Mouse (Mus musculus) limb, embryonic 13.5 days (tissue): ENCODE data around the gene Tspoap1. TPM values are rescaled to one million over a fixed set of nuclear protein-coding genes. Genes with fewer than 3 reads are reported as not detected.

ENCODE experiments used
- ATAC-seq: fragments of 200-750 bp; cut with Nextera tagmentation; 2 replicates; pipeline ENCODE4 v1.8.0; 2017; ENCODE audit warnings: low read depth, moderate number of reproducible peaks, moderate TSS enrichment; ENCODE audit not compliant: low FRiP score
- H3K27ac ChIP-seq: fragments of 300-500 bp; sonication (generic); 2 replicates; pipeline ENCODE4 v1.5.1; 2015; ENCODE audit warnings: inconsistent platforms, mild to moderate bottlenecking, moderate library complexity
- H3K27me3 ChIP-seq: fragments of 300-500 bp; sonication (generic); 2 replicates; pipeline ENCODE4 v1.6.1; 2015; ENCODE audit warnings: mild to moderate bottlenecking, inconsistent platforms
- H3K36me3 ChIP-seq: fragments of 300-500 bp; sonication (generic); 2 replicates; pipeline ENCODE4 v1.6.1; 2015; ENCODE audit warnings: inconsistent platforms, mild to moderate bottlenecking, moderate library complexity
- H3K4me1 ChIP-seq: fragments of 300-500 bp; sonication (generic); 2 replicates; pipeline ENCODE4 v1.6.1; 2015; ENCODE audit warnings: inconsistent platforms
- H3K4me2 ChIP-seq: fragments of 300-500 bp; sonication (generic); replicated peaks from 2 replicates; pipeline ENCODE4 v1.6.1; 2015; ENCODE audit warnings: inconsistent platforms, mild to moderate bottlenecking, moderate library complexity
- H3K4me3 ChIP-seq: fragments of 300-500 bp; sonication (generic); 2 replicates; pipeline ENCODE4 v1.5.1; 2015; ENCODE audit warnings: moderate library complexity, mild to moderate bottlenecking, inconsistent platforms
- H3K9ac ChIP-seq: fragments of 300-500 bp; sonication (generic); 2 replicates; pipeline ENCODE4 v1.6.1; 2015; ENCODE audit warnings: mild to moderate bottlenecking, inconsistent platforms
- H3K9me3 ChIP-seq: fragments of 300-500 bp; sonication (generic); 2 replicates; pipeline ENCODE4 v1.6.1; 2016; ENCODE audit warnings: inconsistent platforms
- WGBS: fragments of 180-500 bp; shearing (Covaris S2); methylation state at CpG from one replicate; pipeline ENCODE4 v1.1.7; 2015; 5-methylcytosine and 5-hydroxymethylcytosine counted together
- polyA plus RNA-seq: library from polyadenylated mRNA; unstranded; fragments of >200 nt; fragmentation: Nextera tagmentation; extraction: Ambion mirVana; gene quantifications from 2 replicates; pipeline ENCODE4 v1.2.1, GENCODE M21; 2015

The Tspoap1 gene
- polyA plus RNA-seq, 1 experiment from 2014 or later = 2.7 TPM

- no peaks in the 10 kb centered on the region for H3K9me3 ChIP-seq
- ATAC-seq = no peak
- WGBS = 79% methylated on average over 17 of the region's 17 CpGs
- 0 out of 2 replicates have a peak, but pooled peaks cover 4% of the 10 kb centered on the region for H3K4me1 ChIP-seq
- no peak overlapping the region for H3K4me3 ChIP-seq
- H3K36me3 ChIP-seq = no peaks in the 10 kb centered on the region
- peaks cover 22% of the 10 kb centered on the region for H3K27me3 ChIP-seq
- no peak overlapping the region for H3K9ac ChIP-seq
- H3K4me2 ChIP-seq = no peak overlapping the region
- H3K27ac ChIP-seq = no peak overlapping the region
These were observed 4.9 kb upstream of the Tspoap1 start for GRCm38 (mm10) chr11:87755360-87756017.

DNA sequence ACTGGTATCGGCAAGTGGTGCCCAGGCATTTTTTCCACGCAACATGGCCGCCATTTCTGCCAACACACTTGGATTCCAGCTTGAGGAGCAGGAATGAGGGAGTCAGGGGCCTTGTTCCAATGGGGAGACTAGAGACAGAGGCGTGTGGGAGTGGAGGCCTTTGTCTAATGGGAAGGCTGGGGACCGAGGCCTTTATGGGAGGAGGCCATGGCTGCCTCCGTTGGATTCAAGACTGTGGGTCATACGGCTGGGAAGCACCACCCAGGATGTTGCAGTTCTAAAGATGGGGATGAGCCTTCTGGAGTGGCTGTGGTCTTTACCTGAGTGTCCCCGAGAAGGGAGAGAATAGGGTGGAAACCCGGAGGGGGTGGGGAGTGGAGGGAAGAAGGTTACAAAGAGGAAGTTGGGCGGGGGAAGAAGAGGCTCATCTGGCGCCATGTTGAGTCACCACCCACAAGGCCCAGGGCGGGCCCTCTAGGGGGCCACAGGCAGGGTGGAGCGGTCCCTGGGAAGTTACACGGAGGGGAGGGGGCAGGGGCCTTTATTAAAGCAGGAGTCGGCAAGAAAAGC lies 4.0 kb upstream of the Tspoap1 start:
- Histone ChIP-seq H3K27ac (no peak overlapping the region), H3K4me3 (peak overlapping the region; percentile 4; the same call in 1 of the 2 replicates), H3K27me3 (peaks cover 30% of the 10 kb centered on the region), H3K36me3 (no peaks in the 10 kb centered on the region), H3K4me1 (0 out of 2 replicates have a peak, but pooled peaks cover 4% of the 10 kb centered on the region), H3K9me3 (no peaks in the 10 kb centered on the region), H3K4me2 (no peak overlapping the region), H3K9ac (no peak overlapping the region)
- WGBS = 87% methylated on average over 15 of the region's 15 CpGs
- ATAC-seq = no peak

DNA sequence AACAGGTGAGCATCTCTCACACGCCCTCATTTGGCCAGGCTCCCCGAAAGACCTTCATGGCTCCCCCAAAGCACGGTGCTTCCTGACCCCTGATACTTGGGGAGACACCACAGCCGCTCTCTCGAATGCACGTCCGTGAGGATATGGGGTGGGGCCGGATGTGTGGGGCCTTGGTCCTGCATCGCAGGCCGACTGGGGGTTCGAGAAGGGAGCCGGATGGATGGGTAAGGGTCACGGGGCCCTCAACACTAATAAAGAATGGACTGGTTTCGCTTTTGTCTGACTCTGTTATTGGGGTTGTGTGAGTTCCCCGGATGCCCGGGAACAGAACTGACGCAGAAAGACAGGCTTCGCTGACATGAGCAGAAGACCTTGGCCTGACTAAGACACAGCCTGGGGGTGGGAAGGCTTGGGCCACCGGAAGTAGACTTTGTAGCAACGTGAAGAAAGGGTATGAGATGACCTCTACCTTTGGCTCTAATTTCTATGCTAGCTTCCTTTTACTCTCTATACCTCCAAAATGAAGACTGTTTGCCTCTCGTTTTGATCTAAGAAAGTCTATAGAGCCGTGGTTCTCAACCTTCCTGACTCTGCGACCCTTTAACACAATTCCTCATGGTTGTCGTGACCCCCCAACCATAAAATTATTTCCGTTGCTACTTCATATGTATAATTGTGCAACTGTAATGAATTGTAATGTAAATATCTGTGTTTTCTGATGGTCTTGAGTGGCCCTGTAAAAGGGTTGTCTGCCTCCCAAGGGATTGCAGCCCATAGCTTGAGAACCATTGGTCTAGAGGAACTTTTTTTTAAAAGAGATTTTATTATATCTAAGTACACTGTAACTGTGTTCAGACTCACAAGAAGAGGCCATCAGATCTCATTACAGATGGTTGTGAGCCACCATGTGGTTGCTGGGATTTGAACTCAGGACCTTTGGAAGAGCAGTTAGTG lies 3.1 kb upstream of the Tspoap1 start:
- no peak overlapping the region for H3K27ac ChIP-seq
- 88% methylated on average over 25 of the region's 25 CpGs for WGBS
- no peak overlapping the region for H3K4me2 ChIP-seq
- 0 out of 2 replicates have a peak, but pooled peaks cover 4% of the 10 kb centered on the region for H3K4me1 ChIP-seq
- no peak for ATAC-seq
- H3K9ac ChIP-seq = no peak overlapping the region
- H3K9me3 ChIP-seq = no peaks in the 10 kb centered on the region
- H3K36me3 ChIP-seq = no peaks in the 10 kb centered on the region
- peak overlapping the region; percentile 11; the same call in 1 of the 2 replicates for H3K4me3 ChIP-seq
- H3K27me3 ChIP-seq = peaks cover 40% of the 10 kb centered on the region

GRCm38 (mm10) chr11:87758161-87758911 lies 2.0 kb upstream of the Tspoap1 start:
- no peak overlapping the region for H3K27ac ChIP-seq
- H3K36me3 ChIP-seq = no peaks in the 10 kb centered on the region
- no peak overlapping the region for H3K4me3 ChIP-seq
- 78% methylated on average over 7 of the region's 7 CpGs for WGBS
- peaks cover 50% of the 10 kb centered on the region for H3K27me3 ChIP-seq
- H3K4me2 ChIP-seq = no peak overlapping the region
- H3K9ac ChIP-seq = no peak overlapping the region
- peaks cover 9% of the 10 kb centered on the region for H3K4me1 ChIP-seq
- no peak for ATAC-seq
- no peaks in the 10 kb centered on the region for H3K9me3 ChIP-seq

DNA sequence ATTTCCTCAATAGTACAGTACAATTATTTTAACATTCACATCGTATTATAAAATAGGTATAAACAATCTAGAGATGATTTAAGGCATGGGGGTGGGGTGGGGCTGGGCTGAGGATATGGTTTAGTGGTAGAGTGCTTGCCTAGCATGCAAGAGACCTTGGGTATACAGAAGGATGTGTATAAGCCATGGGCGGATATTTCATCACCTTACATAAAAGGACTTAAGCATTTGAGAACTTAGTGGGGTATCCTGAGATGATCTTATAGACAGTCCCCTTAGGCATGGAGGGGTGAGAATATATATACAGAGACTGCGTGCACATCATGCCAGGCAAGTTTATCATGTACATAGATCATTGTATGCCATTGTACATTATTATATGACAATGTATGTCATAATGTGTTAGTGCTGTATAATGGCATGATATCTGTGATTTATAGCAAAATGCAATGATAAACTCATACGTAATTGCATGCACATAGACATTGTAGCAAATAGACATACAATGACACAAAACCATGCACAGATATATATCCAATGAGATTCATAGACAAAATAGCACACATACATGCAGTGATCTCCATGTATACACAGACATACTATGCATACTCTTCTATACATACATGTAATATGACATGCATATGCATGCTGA lies 1.3 kb upstream of the Tspoap1 start:
- Histone ChIP-seq H3K4me2 (no peak overlapping the region), H3K9me3 (no peaks in the 10 kb centered on the region), H3K27ac (no peak overlapping the region), H3K4me1 (peaks cover 16% of the 10 kb centered on the region), H3K9ac (no peak overlapping the region), H3K27me3 (peaks cover 58% of the 10 kb centered on the region), H3K36me3 (no peaks in the 10 kb centered on the region), H3K4me3 (no peak overlapping the region)
- 72% methylated on average over 4 of the region's 4 CpGs for WGBS
- no peak for ATAC-seq

DNA sequence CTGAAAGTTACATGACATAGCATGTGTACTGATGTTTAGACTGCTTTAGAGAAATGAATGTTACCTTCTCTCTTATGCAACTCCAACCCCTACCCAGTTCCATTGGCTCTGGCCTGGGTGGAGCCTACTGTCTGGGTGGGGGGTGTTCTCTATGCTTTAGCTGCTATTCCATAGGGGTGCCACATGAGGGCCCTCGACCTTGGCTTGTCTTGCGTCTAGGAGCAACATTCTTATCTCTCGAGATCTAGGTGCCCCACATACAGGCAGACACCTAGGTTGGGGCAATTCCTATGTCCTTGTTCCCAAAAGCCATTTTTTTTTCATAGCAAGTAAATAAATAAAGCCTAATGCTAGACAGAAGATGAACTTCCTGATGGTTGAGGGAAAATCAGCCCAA lies 734 bp upstream of the Tspoap1 start:
- no peak for ATAC-seq
- Histone ChIP-seq H3K4me1 (peaks cover 21% of the 10 kb centered on the region), H3K9me3 (no peaks in the 10 kb centered on the region), H3K27ac (no peak overlapping the region), H3K4me3 (no peak overlapping the region), H3K36me3 (no peaks in the 10 kb centered on the region), H3K9ac (no peak overlapping the region), H3K4me2 (no peak overlapping the region), H3K27me3 (peaks cover 63% of the 10 kb centered on the region)
- WGBS = 7% methylated on average over 3 of the region's 3 CpGs

DNA sequence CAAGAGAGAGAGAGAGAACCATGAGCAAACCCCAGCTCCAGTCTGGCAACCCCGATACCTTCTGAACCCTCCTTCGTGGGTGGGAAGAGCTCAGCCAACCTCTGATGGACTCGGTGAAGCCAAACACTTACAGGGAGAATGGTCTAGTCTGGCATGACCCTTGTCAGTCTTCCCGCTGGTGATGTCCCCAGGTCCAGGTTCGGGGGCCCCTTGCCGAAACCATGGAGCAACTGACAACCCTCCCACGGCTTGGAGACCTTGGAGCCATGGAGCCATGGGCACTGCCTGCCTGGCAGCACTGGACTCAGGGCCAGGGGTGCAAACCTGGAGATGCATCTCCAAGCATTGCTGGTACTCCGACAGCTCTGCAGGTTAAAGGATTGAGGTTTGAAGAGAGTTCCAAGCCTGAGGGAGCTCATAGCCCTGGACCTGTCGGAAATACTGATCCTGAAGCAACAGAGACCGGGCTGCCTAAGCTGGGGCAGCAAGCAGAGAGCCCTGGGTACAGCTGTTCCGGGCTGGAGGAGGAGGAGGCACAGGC lies 910 bp downstream of the Tspoap1 start:
- Histone ChIP-seq H3K36me3 (no peaks in the 10 kb centered on the region), H3K27me3 (peaks cover 79% of the 10 kb centered on the region)
- WGBS = 66% methylated on average over 11 of the region's 11 CpGs

DNA sequence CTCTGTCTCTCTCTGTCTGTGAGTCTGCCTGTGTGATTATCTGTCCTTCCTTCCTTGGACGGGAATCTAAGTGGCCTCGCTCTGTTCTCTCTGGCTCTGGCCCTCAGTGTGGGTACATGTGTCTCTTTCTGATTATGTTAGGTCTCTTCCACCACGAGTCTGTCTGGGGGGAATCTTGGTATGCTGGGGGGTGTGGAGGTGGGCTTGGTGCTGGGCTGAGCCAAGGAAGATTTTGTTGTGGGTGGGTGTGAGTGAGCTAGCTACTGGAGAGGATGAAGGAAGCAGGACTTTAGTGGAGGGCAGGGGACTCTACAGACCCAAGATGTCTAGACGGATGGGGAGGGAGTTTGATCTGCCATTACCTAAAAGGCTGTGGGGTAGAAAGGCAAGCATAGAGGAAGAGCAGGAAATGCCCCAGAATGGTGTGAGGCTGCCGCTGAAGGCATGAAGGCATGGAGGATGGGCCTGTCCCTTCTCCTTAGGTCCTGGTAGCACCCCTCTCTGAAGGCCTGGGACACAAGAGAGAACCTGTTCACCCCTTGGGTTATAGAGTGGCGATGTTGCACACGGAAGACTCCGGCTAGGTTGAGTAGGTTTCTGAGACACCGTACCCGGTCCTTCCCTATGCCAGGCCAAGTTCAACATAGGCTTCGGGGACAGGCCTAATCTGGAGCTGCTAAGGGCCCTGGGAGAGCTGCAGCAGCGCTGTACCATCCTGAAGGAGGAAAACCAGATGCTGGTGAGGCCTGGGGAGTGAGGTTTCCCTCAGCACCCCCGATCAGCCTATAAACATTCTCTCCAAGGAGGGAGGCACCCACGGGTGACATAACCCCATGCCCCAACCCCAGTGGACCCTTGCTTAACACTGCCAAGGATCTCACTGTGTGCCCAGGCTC lies 1.7 kb downstream of the Tspoap1 start:
- Histone ChIP-seq H3K4me1 (peaks cover 25% of the 10 kb centered on the region), H3K36me3 (no peaks in the 10 kb centered on the region), H3K27me3 (peaks cover 87% of the 10 kb centered on the region), H3K4me2 (no peak overlapping the region), H3K9me3 (no peaks in the 10 kb centered on the region), H3K9ac (no peak overlapping the region), H3K27ac (no peak overlapping the region), H3K4me3 (no peak overlapping the region)
- no peak for ATAC-seq
- 76% methylated on average over 14 of the region's 14 CpGs for WGBS

More for the DNA sequence above, 910 bp downstream of the Tspoap1 start:
- Histone ChIP-seq H3K27ac (no peak overlapping the region), H3K4me3 (no peak overlapping the region), H3K9me3 (no peaks in the 10 kb centered on the region), H3K4me1 (peaks cover 25% of the 10 kb centered on the region), H3K9ac (no peak overlapping the region), H3K4me2 (no peak overlapping the region)
- no peak for ATAC-seq

DNA sequence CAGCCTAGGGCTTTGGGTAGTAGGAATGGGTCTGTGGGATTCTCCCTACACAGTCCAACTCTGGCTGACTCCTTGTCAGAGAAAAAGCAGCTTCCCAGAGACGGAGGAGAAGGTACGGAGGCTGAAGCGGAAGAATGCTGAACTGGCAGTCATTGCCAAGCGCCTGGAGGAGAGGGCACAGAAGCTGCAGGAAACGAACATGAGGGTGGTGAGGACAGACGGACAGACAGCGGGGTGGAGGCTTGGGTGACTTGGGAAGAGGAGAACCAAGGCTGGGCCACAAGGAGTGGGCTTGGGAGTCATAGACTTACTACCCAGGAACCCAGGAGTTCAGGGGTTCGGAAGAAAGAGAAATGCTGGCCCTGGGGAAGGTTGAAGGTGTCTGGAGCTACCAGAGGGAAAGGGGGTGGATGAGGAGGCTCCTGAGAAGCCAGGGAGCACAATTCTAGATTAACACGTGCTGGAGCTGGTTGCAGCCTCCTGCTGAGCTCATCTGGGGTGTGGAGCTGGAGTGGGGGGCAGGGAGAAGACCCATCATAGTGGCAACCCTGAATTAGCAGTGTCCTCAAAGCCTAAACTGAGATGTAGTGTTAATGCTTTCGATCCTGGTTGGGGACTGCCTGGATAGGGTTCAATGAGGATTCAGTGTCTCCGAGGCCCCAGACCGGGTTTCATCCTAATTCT lies 2.5 kb downstream of the Tspoap1 start:
- Histone ChIP-seq H3K27ac (no peak overlapping the region), H3K4me3 (peak overlapping the region; percentile 55; the same call in 1 of the 2 replicates), H3K27me3 (peaks cover 95% of the 10 kb centered on the region), H3K4me2 (peak overlapping the region; percentile 98), H3K9ac (0 out of 2 replicates have a peak overlapping the region, but pooled peaks have one; percentile 75), H3K9me3 (no peaks in the 10 kb centered on the region), H3K36me3 (no peaks in the 10 kb centered on the region), H3K4me1 (peaks cover 25% of the 10 kb centered on the region)
- WGBS = 46% methylated on average over 12 of the region's 12 CpGs
- ATAC-seq = no peak

DNA sequence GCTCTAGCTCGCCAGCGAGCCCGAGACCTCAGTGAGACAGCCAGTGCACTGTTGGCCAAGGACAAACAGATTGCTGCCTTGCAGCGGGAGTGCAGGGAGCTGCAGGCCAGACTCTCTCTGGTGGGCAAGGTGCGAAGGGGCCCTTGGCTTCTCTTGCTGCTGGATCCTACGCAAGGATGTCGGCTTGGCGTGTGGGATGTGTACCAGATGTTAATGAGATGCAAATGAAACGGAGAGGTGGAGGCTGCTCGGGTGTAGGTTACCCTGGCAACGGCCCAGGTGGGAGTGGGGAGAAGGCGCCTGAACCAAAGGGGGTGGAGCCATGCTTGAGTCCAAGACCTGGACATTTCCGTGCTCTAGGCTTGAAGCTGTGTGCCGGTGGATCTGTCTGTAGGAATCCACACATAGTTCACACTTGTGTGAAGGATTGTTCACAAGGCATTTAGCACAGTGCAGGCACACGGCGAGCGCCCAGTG lies 3.2 kb downstream of the Tspoap1 start:
- Histone ChIP-seq H3K4me3 (peak overlapping the region; percentile 55), H3K9ac (peak overlapping the region; percentile 75; the same call in 1 of the 2 replicates), H3K36me3 (no peaks in the 10 kb centered on the region), H3K4me1 (peaks cover 25% of the 10 kb centered on the region), H3K27ac (no peak overlapping the region), H3K4me2 (peak overlapping the region; percentile 98), H3K9me3 (no peaks in the 10 kb centered on the region), H3K27me3 (peaks cover 97% of the 10 kb centered on the region)
- 2% methylated on average over 17 of the region's 17 CpGs for WGBS
- ATAC-seq = peak; percentile 60; the same call in 1 of the 2 replicates
